Mouse (Mus musculus): Measurements from ENCODE around the gene Tpm3-rs7. TPM values are rescaled to one million over a fixed set of nuclear protein-coding genes. Genes with fewer than 3 reads are reported as not detected.
"Not testable (repeated sequence)": the region's sequence is repeated elsewhere in the genome, so short reads cannot be mapped to it uniquely, and the experiment has no call there.

Tpm3-rs7 gene
- 10 to 100 TPM; 10.5 to 10.9 TPM for total RNA-seq (2021)
- 0.08 and 0.41 TPM in 2 replicates for polyA plus RNA-seq (2012; rRNA removed)
- long read RNA-seq, transcript Tpm3-rs7-201 (1 exons, 2,147 nt) = major isoform, 22 of 22 reads
- long read RNA-seq, partial matches to known transcripts = 0 of 22 reads
- long read RNA-seq, other reads (novel, unspliced or antisense) = 0 of 22 reads

DNA sequence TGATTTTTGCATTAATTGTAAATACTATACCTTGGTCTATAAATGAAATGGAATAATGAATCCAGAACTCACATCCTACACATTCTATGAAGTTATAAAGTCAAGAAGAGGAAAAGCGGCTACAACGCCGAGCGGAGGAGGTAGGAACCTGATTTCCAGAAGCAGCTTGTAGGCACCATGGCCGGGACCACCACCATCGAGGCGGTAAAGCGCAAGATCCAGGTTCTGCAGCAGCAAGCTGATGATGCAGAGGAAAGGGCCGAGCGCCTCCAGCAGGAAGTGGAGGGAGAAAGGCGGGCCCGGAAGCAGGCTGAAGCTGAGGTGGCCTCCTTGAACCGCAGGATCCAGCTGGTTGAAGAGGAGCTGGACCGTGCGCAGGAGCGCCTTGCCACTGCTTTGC lies at the start of gene Tpm3-rs7:
Gene Tpm3-rs7 (plus strand): TSS at position 110 of the 400 bp plus-strand sequence.
- H3K36me3 ChIP-seq (ENCODE audit: control insufficient read depth, insufficient read depth, low read length); intact Hi-C loops (cut with DNase I); H3K27ac ChIP-seq; H3K79me2 ChIP-seq (replicated peaks; ENCODE audit: control insufficient read depth, insufficient read depth, low read length); H3K27me3 ChIP-seq (ENCODE audit: control insufficient read depth, insufficient read depth, low read length); H3K4me3 ChIP-seq; H3K9ac ChIP-seq (ENCODE audit: low read depth, low read length); H3K4me1 ChIP-seq (ENCODE audit: control insufficient read depth, insufficient read depth, low read length); DNase-seq: not testable (repeated sequence)
- 90% methylated on average over 16 of the region's 16 CpGs for WGBS

DNA sequence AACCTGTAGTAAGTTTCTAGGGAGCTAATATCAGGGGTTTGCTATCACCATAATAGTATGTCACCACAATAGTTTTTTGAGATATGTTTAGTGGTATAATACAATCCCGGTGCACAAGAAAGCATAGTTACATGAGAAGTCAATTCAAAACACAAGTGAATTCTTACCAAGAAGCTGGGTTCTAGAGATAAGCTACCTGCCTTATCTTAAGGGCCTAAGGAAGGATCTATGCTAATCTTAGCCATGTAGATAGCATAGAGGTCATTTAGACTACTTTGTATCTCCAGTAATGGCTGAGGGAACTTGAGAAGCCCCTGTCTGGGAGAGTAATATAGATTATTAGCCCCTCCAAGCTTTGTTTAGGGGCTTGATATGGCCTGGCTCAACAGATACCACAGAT lies 2.6 kb downstream of the Tpm3-rs7 start:
- Histone ChIP-seq H3K4me3 (no peak overlapping the region), H3K9ac (ENCODE audit: low read depth, low read length) (no peak overlapping the region), H3K36me3 (ENCODE audit: control insufficient read depth, insufficient read depth, low read length) (no peaks in the 10 kb centered on the region), H3K27me3 (ENCODE audit: control insufficient read depth, insufficient read depth, low read length) (no peaks in the 10 kb centered on the region), H3K4me1 (ENCODE audit: control insufficient read depth, insufficient read depth, low read length) (no peaks in the 10 kb centered on the region), H3K27ac (no peak overlapping the region), H3K79me2 (replicated peaks; ENCODE audit: control insufficient read depth, insufficient read depth, low read length) (no peaks in the 10 kb centered on the region)
- no peak for DNase-seq
- WGBS = 68% methylated on average over 1 of the region's 1 CpGs
- intact Hi-C loops (cut with DNase I) = no loop called here
- no peak for TF ChIP-seq EP300 (IDR thresholded peaks at IDR 0.05; ENCODE audit: insufficient read depth, low read depth, low read length)
- TF ChIP-seq CTCF (IDR thresholded peaks at IDR 0.05) = no peak
- no peak for TF ChIP-seq POLR2A (IDR thresholded peaks at IDR 0.05; ENCODE audit: insufficient read depth, low read depth, low read length)

DNA sequence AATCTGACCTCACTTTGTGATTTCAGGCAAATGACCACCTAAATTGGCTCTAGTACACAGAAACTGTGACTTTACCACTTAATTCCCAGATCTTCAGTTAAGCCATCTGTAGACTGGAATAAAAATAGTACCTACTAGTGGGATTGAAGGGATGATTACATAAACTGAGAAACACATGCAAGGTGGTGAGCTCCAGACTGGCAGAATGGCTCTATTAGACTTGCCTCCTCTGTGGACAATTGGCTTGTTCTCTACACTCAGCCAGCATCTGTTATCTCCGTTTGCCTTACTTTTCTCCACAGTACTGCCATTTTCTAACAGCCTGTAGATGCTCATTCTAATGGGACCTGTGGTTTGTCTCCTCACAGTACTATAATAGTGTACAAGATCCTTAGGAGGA lies 49.0 kb downstream of the Tpm3-rs7 start:
- no peaks in the 10 kb centered on the region for H3K27me3 ChIP-seq (ENCODE audit: control insufficient read depth, insufficient read depth, low read length)
- 48% methylated on average over 1 of the region's 1 CpGs for WGBS
- H3K4me1 ChIP-seq (ENCODE audit: control insufficient read depth, insufficient read depth, low read length) = no peaks in the 10 kb centered on the region
- H3K79me2 ChIP-seq (replicated peaks; ENCODE audit: control insufficient read depth, insufficient read depth, low read length) = no peaks in the 10 kb centered on the region
- TF ChIP-seq EP300 (IDR thresholded peaks at IDR 0.05; ENCODE audit: insufficient read depth, low read depth, low read length) (no peak), POLR2A (IDR thresholded peaks at IDR 0.05; ENCODE audit: insufficient read depth, low read depth, low read length) (no peak), CTCF (IDR thresholded peaks at IDR 0.05) (no peak)
- H3K4me3 ChIP-seq = no peak overlapping the region
- no peak for DNase-seq
- intact Hi-C loops (cut with DNase I) = no loop called here
- no peak overlapping the region for H3K27ac ChIP-seq
- H3K9ac ChIP-seq (ENCODE audit: low read depth, low read length) = no peak overlapping the region
- H3K36me3 ChIP-seq (ENCODE audit: control insufficient read depth, insufficient read depth, low read length) = no peaks in the 10 kb centered on the region
